Mouse (Mus musculus) olfactory bulb, adult 2 months (tissue): Measurements from ENCODE around the gene Rcan3.

Experiments
- CTCF ChIP-seq: fragments of 200-500 bp; IDR thresholded peaks from 2 replicates; pipeline ENCODE4 v1.5.1; 2012; ENCODE audit warnings: low read depth, mild to moderate bottlenecking, low read length, moderate library complexity; ENCODE audit not compliant: insufficient read depth
- POLR2A ChIP-seq: fragments of 200-500 bp; IDR thresholded peaks from 2 replicates; pipeline ENCODE4 v1.6.1; 2012; ENCODE audit warnings: mild to moderate bottlenecking, low read depth, low read length, moderate library complexity; ENCODE audit not compliant: insufficient read depth

- TF ChIP-seq CTCF: no peak
- no peak for TF ChIP-seq POLR2A
Measured at GRCm38 (mm10) chr4:135420416-135420815, 13.2 kb downstream of the Rcan3 start.
